Mouse (Mus musculus) gastrocnemius, adult 8-10 months (tissue): Measurements from ENCODE around the gene Arhgef12. TPM values are rescaled to one million over a fixed set of nuclear protein-coding genes. Genes with fewer than 3 reads are reported as not detected.
"Not testable (repeated sequence)": the region's sequence is repeated elsewhere in the genome, so short reads cannot be mapped to it uniquely, and the experiment has no call there.

Source experiments
- DNase-seq, 2 experiments: peaks; one replicate each; pipeline ENCODE4 v3.0.0; 2022; ENCODE audit warnings: low spot score in 2 of 2
- total RNA-seq, 4 experiments: library from RNA; stranded (reverse); gene quantifications; 2 replicates each; pipeline ENCODE4 v1.2.4; 2022

Gene Arhgef12
- total RNA-seq, 4 experiments from 2014 or later, result 41.1 to 64.5 (median 52.8) TPM

- DNase-seq, result no peak
These were observed 96.0 kb downstream of the Arhgef12 start for GRCm38 (mm10) chr9:43011061-43011460.

DNA sequence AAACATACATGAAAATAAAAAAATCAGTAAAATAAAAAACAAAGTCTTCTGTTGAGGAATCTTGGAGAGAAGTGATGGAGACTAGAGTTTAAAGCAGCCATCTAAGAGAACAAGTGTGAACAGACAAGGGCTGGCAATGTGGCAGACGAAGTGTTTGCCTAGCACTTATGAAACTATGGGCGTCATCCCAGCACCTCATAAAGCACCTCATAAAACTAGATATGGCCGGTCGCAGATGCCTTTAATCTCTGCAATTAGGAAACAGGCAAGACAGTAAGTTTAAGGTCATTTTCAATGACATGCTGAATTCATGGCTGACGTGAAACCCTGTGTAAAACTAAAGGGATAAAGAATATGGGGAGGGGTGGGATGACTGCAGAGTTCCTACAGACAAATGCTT, 103.2 kb downstream of the Arhgef12 start:
- no peak for DNase-seq

DNA sequence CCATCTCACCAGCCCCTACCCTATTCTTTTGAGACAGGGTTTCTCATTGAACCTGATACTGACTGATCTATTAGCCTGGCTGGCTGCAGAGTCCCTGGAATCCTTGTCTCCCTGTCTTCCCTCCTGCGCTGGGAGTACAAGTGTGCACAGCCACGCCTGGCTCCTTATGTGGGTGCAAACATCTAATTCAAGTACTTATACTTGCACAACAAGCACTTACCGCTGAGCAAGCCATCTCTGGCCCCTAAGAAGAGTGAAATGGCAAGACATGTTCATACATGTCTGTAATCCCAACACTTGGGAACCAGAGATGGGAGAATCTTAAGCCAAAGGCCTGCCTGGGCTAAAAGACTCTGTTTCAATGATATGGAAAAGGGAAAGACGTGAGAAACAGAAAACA, 104.0 kb downstream of the Arhgef12 start:
- DNase-seq, result no peak

GRCm38 (mm10) chr9:43000595-43001250, 106.3 kb downstream of the Arhgef12 start:
- no peak for DNase-seq

DNA sequence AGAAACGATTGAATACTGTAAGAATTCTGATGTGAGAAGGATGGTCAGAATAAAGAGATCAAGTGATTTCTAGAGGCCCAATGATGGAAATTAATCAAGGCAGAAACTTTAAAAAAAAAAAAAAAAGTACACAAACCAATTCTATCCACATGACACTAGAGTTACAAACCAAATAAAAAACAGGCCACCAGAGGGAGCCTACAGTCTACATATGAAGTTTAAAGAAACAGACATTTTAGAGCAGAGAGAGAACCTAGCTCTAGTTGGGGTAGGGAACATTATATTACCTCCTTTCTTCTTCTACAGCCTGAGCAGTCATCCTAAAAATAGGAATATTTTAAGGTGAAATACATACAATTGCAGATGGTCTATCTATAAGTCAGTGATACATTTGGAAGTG, 107.0 kb downstream of the Arhgef12 start:
- no peak for DNase-seq

GRCm38 (mm10) chr9:42997526-42997925, 109.5 kb downstream of the Arhgef12 start:
- no peak for DNase-seq

- DNase-seq, result no peak
These were observed 111.7 kb downstream of the Arhgef12 start for GRCm38 (mm10) chr9:42995298-42995697.

DNA sequence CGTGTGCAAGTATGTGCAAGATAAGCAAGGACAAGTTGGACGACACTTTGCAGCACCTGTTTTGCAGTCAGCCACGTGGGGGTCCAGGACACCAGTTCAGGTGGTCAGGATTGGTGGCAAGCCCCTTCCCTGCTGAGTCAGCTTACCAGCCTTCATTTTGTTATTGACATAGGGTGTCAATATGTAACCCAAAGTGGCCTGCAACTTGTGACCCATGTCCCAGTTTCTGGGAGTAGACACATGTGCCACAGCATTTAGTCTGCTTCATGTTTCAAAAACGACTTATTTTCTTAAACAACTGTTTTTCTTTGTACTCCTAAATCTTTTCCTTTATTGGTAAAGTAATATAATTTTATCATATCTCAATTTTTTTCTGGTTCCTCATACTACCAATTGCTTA, 112.3 kb downstream of the Arhgef12 start:
- DNase-seq, result no peak

DNA sequence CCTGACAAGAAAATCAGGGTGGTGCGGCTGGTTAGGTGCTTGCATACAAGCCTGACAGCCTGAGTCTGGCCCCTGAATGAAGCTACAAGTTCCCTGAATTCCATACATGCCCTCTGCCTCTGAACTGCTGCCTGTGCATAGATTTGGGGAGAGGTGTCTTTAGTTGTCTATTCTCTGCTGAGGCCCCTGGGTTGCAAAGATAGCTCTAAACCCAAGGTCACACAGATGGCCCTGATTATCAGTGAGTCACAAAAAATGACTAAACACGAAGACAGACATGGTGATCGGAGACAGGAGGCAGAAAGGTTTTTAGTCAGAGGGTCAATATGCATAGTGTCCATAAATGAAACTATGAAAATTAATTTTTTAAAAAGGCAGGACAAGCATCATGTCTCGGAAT, 113.4 kb downstream of the Arhgef12 start:
- no peak for DNase-seq

DNA sequence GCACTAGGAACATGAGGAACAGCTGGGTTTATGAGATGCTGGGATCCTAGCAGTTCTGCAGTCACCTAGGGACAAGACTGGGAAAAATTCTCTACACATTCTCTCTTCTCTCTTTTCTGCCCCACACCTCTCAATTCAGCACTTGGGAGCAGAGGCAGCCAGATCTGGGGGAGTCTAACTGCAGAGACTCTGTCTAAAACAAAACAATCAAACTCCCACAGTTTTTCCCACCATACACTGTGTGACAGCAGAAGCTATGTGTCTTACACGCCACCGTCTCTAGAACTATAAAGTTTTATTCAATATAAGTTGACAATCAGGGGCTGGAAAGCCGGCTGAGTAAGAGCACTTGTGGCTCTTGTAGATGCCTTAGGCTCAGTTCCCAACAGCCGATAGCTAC, 119.1 kb downstream of the Arhgef12 start:
- DNase-seq, result no peak

GRCm38 (mm10) chr9:42968894-42969521, 138.0 kb downstream of the Arhgef12 start:
- DNase-seq, result no peak

- DNase-seq, result no peak
These were observed 139.3 kb downstream of the Arhgef12 start for GRCm38 (mm10) chr9:42967731-42968130.

DNA sequence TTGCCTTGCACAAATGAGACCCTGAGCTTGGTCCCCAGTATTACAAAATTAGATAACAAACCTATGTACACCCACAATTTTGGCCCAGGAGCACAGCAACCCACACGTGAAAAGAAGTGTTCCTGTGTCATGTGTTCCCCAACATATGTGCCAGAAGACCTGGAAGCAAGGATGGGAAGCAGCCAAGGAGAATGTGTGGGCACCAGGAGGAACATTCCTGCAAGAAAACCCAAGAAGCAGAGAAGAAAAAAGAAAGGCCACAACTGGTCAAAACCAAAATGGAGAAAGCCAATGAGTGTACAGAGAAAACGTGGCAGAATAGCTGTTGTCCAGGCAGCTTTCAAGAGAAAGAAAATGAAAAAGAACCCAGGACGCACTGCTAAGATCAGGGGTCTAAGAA, 142.2 kb downstream of the Arhgef12 start:
- DNase-seq, result not testable (repeated sequence)

GRCm38 (mm10) chr9:42964366-42964765, 142.7 kb downstream of the Arhgef12 start:
- no peak for DNase-seq

DNA sequence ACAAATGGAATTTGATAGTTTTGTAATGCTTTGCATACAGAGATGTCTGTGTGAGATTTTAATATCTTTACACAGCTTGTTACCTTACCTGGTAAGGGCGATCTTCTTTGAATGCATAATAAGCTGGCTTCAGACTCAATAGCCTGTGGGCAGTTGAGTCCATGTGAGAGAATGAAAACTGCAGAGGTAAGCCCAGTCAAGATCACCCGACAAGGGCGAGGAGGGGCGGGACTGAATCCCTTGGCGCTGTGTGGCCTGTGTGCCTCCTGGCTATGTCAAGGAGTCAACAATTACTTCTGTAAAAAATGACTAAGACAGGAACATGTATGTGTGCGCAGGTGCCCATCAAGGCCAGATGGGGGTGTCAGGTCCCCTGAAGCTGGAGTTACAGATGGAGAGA, 144.5 kb downstream of the Arhgef12 start:
- DNase-seq, result no peak

DNA sequence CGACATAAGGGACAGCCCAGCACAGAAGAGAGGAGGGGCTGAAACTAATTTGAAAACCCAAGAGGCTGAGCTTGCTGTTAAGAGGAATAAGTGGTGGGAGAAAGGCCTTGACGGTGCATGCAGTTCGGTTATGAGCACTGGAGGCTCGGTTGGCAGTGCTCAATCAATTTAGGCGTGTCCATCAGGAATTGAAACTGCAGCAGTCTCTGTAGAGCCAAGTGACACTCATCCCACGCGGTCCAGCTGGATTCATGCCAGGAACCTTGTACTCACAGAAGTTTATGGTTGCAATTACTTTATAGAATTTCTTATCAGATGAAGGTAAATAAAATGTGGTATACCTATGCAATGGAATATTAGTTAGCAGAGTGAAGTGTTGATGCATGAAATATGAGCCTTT, 148.6 kb downstream of the Arhgef12 start:
- DNase-seq, result no peak

DNA sequence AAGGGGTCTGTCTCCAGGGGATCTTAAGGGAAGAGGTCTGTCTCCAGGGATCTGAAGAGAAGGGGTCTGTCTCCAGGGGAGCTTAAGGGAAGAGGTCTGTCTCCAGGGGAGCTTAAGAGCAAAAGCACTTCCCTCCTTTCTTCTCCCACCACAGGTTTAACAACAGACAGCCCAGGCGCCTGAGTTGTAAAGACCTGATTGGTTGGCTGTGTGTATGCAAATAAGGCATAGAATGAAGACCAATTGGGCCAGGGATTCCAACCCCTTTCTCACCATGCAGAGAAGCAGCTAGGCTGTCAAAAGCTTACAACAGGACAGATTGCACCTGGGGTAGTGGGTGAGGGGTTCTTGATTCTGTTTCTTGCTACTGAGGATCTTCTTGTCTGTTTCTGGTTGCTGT, 158.7 kb downstream of the Arhgef12 start:
- no peak for DNase-seq

- DNase-seq, result no peak
These were observed 161.9 kb downstream of the Arhgef12 start for GRCm38 (mm10) chr9:42945174-42945573.

DNA sequence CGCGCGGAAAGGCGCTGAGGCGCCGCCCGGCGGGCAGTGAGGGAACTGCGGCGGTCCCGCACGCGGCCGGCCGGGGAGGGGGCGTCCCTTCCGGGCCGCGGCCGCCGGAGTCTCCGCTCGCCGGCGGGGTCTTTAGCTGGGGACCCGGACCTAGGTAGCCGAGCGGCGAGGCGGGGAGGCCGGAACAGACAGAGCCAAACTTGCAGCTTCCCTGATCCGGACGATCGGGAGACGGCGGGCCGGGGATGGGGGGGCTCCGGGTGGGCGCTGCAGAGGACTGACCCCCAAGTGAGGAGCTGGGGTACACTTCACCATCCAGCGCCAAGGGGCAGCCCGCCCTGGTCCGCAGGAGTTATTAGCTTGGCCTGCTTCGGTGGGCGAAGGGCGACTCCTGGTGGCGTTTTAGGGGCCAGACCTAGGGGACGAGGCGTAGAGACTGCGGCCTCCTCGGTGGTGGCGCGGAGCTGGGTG, 162.5 kb downstream of the Arhgef12 start:
- peak; percentile 55 to 68 for DNase-seq

DNA sequence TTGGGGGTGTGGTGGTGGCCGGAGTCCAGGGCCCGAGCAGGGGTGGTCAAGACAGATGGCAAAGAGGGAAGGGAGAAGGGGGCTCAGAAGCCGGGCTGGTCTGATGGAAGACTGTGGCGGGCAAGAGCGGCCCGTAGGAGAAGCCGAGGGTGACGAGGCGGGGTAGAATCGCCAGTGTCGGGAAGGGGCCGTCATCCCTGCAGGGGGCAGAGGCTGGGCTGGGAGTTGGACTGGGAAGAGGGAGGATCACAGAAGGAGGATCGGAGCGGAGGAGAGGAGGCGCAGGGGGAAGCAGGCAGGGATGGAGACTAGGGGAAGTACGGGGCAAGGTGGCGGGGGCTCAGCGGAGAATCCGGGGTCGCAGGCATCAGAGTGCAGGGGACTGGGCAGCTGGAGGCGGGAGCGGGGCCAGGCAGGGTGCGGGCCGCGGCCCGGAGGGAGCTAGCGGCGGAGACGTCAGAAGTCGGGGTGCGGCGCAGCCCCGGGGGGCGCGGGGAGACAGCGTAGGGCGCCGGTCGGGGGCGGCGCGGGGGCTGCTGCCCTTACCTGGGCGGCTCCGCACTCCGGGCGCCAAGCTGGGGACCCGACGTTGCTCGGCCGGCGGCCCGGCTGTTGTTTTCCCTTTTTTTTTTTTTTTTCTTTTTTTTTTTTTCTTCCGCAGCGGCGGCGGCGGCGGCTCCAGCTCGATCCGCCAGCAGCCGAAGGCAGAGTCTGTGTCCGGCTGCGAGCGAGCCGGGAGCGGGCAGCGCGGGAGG, 163.1 kb downstream of the Arhgef12 start, which contains the start of gene Grik4:
Grik4 (minus strand) TSS at position 713 of the 755 bp plus-strand sequence.
- peak in 1 of 2 experiments; percentile 16 for DNase-seq

DNA sequence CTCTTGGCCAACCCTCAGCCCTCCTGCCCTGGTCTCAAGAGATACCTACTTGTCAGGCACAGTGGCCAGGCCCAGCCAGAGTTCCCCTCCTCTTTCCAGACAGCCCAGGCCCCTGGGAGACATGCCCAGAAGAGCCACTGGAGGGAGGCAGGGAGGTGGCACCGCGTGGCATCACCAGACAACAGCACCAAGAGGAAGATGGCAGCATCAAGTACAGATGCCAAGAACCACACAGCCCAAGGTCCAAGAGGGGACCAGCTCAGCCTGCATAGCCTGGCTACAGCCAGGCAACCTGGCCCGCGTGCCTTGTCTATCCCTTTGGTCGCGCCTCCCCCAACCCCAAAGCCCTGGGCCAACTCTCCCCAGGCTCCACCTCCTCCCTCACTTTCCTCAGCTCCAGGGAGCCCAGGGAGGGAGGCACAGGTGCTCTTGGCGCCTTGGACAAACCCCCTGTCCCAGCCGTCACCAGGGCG, 163.9 kb downstream of the Arhgef12 start:
- no peak for DNase-seq

- DNase-seq, result no peak
These were observed 164.9 kb downstream of the Arhgef12 start for GRCm38 (mm10) chr9:42942148-42942547.
